Mouse (Mus musculus) midbrain, embryonic 12.5 days (tissue): ENCODE measurements around the gene Prss44. TPM values are rescaled to one million over a fixed set of nuclear protein-coding genes. Genes with fewer than 3 reads are reported as not detected.

Experiments
- ATAC-seq: fragments of 200-750 bp; cut with Nextera tagmentation; 2 replicates; pipeline ENCODE4 v1.8.0; 2017; ENCODE audit warnings: low read depth, moderate TSS enrichment, moderate library complexity; ENCODE audit not compliant: low FRiP score
- H3K27ac ChIP-seq: fragments of 300-500 bp; sonication (generic); replicated peaks from 2 replicates; pipeline ENCODE4 v1.5.1; 2016; ENCODE audit warnings: mild to moderate bottlenecking
- H3K27me3 ChIP-seq: fragments of 300-500 bp; sonication (generic); 2 replicates; pipeline ENCODE4 v1.6.1; 2016; ENCODE audit warnings: mild to moderate bottlenecking
- H3K36me3 ChIP-seq: fragments of 300-500 bp; sonication (generic); 2 replicates; pipeline ENCODE4 v1.6.1; 2016
- H3K4me1 ChIP-seq: fragments of 300-500 bp; sonication (generic); 2 replicates; pipeline ENCODE4 v1.6.1; 2016
- H3K4me2 ChIP-seq: fragments of 300-500 bp; sonication (generic); replicated peaks from 2 replicates; pipeline ENCODE4 v1.6.1; 2016; ENCODE audit warnings: mild to moderate bottlenecking, moderate library complexity
- H3K4me3 ChIP-seq: fragments of 300-500 bp; sonication (generic); 2 replicates; pipeline ENCODE4 v1.5.1; 2016; ENCODE audit warnings: mild to moderate bottlenecking
- H3K9ac ChIP-seq: fragments of 300-500 bp; sonication (generic); replicated peaks from 2 replicates; pipeline ENCODE4 v1.6.1; 2016; ENCODE audit warnings: mild to moderate bottlenecking, moderate library complexity
- H3K9me3 ChIP-seq: fragments of 300-500 bp; sonication (generic); 2 replicates; pipeline ENCODE4 v1.6.1; 2016; ENCODE audit warnings: mild to moderate bottlenecking
- WGBS: fragments of 180-500 bp; shearing (Covaris S2); methylation state at CpG from one replicate; pipeline ENCODE4 v1.1.7; 2016; 5-methylcytosine and 5-hydroxymethylcytosine counted together
- polyA plus RNA-seq: library from polyadenylated mRNA; unstranded; fragments of >200 nt; fragmentation: Nextera tagmentation; extraction: Ambion mirVana; gene quantifications from 2 replicates; pipeline ENCODE4 v1.2.1, GENCODE M21; 2016

The Prss44 gene
- polyA plus RNA-seq = not detected in 2 replicates

- Histone ChIP-seq H3K27me3 (no peaks in the 10 kb centered on the region), H3K9me3 (no peaks in the 10 kb centered on the region), H3K4me1 (no peaks in the 10 kb centered on the region), H3K4me2 (no peak within 1 kb of the TSS), H3K9ac (no peak within 1 kb of the TSS), H3K4me3 (no peak within 1 kb of the TSS), H3K36me3 (no peaks in the 10 kb centered on the region), H3K27ac (no peak within 1 kb of the TSS)
- ATAC-seq = no peak
- WGBS = 74% methylated on average over 18 of the region's 18 CpGs
Measured at GRCm38 (mm10) chr9:110813789-110814188, at the start of gene Prss44. Gene Prss44 (plus strand): TSS chr9:110813994.

- Histone ChIP-seq H3K27ac (no peak overlapping the region), H3K27me3 (0 out of 2 replicates have a peak, but pooled peaks cover 8% of the 10 kb centered on the region), H3K36me3 (no peaks in the 10 kb centered on the region), H3K4me3 (no peak overlapping the region), H3K9ac (no peak overlapping the region), H3K4me1 (no peaks in the 10 kb centered on the region), H3K9me3 (no peaks in the 10 kb centered on the region), H3K4me2 (no peak overlapping the region)
- no peak for ATAC-seq
- WGBS = 92% methylated on average over 10 of the region's 10 CpGs
Measured at GRCm38 (mm10) chr9:110772336-110772735, 41.5 kb upstream of the Prss44 start.

GRCm38 (mm10) chr9:110774403-110775268 is 39.2 kb upstream of the Prss44 start:
- H3K27ac ChIP-seq = no peak overlapping the region
- no peaks in the 10 kb centered on the region for H3K36me3 ChIP-seq
- 82% methylated on average over 15 of the region's 15 CpGs for WGBS
- H3K9me3 ChIP-seq = no peaks in the 10 kb centered on the region
- no peaks in the 10 kb centered on the region for H3K4me1 ChIP-seq
- ATAC-seq = no peak
- peaks cover 8% of the 10 kb centered on the region for H3K27me3 ChIP-seq
- no peak overlapping the region for H3K9ac ChIP-seq
- no peak overlapping the region for H3K4me3 ChIP-seq
- no peak overlapping the region for H3K4me2 ChIP-seq

- H3K4me3 ChIP-seq = no peak overlapping the region
- 79% methylated on average over 10 of the region's 10 CpGs for WGBS
- H3K27ac ChIP-seq = no peak overlapping the region
- H3K9me3 ChIP-seq = no peaks in the 10 kb centered on the region
- H3K4me2 ChIP-seq = no peak overlapping the region
- H3K9ac ChIP-seq = no peak overlapping the region
- peaks cover under 1% of the 10 kb centered on the region; the same call in 1 of the 2 replicates for H3K4me1 ChIP-seq
- H3K27me3 ChIP-seq = peaks cover 14% of the 10 kb centered on the region
- H3K36me3 ChIP-seq = no peaks in the 10 kb centered on the region
- ATAC-seq = no peak
Measured at GRCm38 (mm10) chr9:110775269-110776022, 38.3 kb upstream of the Prss44 start.

GRCm38 (mm10) chr9:110778100-110778499 is 35.7 kb upstream of the Prss44 start:
- H3K27me3 ChIP-seq = peaks cover 16% of the 10 kb centered on the region
- no peaks in the 10 kb centered on the region for H3K36me3 ChIP-seq
- H3K4me1 ChIP-seq = peaks cover 11% of the 10 kb centered on the region; the same call in 1 of the 2 replicates
- no peak for ATAC-seq
- no peak overlapping the region for H3K4me2 ChIP-seq
- H3K9ac ChIP-seq = no peak overlapping the region
- no peak overlapping the region for H3K4me3 ChIP-seq
- no peak overlapping the region for H3K27ac ChIP-seq
- 97% methylated on average over 1 of the region's 1 CpGs for WGBS
- H3K9me3 ChIP-seq = no peaks in the 10 kb centered on the region

- H3K27me3 ChIP-seq = peaks cover 16% of the 10 kb centered on the region
- WGBS = 83% methylated on average over 7 of the region's 7 CpGs
- H3K36me3 ChIP-seq = no peaks in the 10 kb centered on the region
- H3K27ac ChIP-seq = no peak overlapping the region
- H3K4me3 ChIP-seq = no peak overlapping the region
- H3K4me1 ChIP-seq = peaks cover 11% of the 10 kb centered on the region; the same call in 1 of the 2 replicates
- no peak for ATAC-seq
- no peak overlapping the region for H3K4me2 ChIP-seq
- H3K9ac ChIP-seq = no peak overlapping the region
- no peaks in the 10 kb centered on the region for H3K9me3 ChIP-seq
Measured at GRCm38 (mm10) chr9:110778559-110778958, 35.2 kb upstream of the Prss44 start.

GRCm38 (mm10) chr9:110779242-110779913 is 34.4 kb upstream of the Prss44 start:
- no peak overlapping the region for H3K4me2 ChIP-seq
- H3K9me3 ChIP-seq = no peaks in the 10 kb centered on the region
- H3K4me1 ChIP-seq = peaks cover 11% of the 10 kb centered on the region; the same call in 1 of the 2 replicates
- ATAC-seq = no peak
- peaks cover 16% of the 10 kb centered on the region for H3K27me3 ChIP-seq
- WGBS = 59% methylated on average over 5 of the region's 5 CpGs
- no peaks in the 10 kb centered on the region for H3K36me3 ChIP-seq
- H3K9ac ChIP-seq = no peak overlapping the region
- H3K4me3 ChIP-seq = no peak overlapping the region
- H3K27ac ChIP-seq = no peak overlapping the region

- Histone ChIP-seq H3K4me3 (peak overlapping the region; percentile 50), H3K27me3 (peaks cover 16% of the 10 kb centered on the region), H3K9me3 (no peaks in the 10 kb centered on the region), H3K27ac (peak overlapping the region; percentile 58), H3K4me1 (peaks cover 11% of the 10 kb centered on the region; the same call in 1 of the 2 replicates), H3K36me3 (no peaks in the 10 kb centered on the region), H3K4me2 (peak overlapping the region; percentile 68), H3K9ac (peak overlapping the region; percentile 60)
- peak; percentile 94 for ATAC-seq
- under 1% methylated on average over 41 of the region's 43 CpGs for WGBS
Measured at GRCm38 (mm10) chr9:110781256-110781721, 32.5 kb upstream of the Prss44 start.

- ATAC-seq = peak; percentile 77
- peak overlapping the region; percentile 68 for H3K4me2 ChIP-seq
- peak overlapping the region; percentile 60 for H3K9ac ChIP-seq
- H3K4me3 ChIP-seq = peak overlapping the region; percentile 50
- H3K27me3 ChIP-seq = peaks cover 16% of the 10 kb centered on the region
- WGBS = under 1% methylated on average over 23 of the region's 23 CpGs
- peak overlapping the region; percentile 58 for H3K27ac ChIP-seq
- peaks cover 11% of the 10 kb centered on the region; the same call in 1 of the 2 replicates for H3K4me1 ChIP-seq
- H3K9me3 ChIP-seq = no peaks in the 10 kb centered on the region
- H3K36me3 ChIP-seq = no peaks in the 10 kb centered on the region
Measured at GRCm38 (mm10) chr9:110781731-110782130, 32.1 kb upstream of the Prss44 start.

- Histone ChIP-seq H3K27ac (no peak overlapping the region), H3K4me3 (no peak overlapping the region), H3K9me3 (no peaks in the 10 kb centered on the region), H3K27me3 (peaks cover 16% of the 10 kb centered on the region), H3K4me1 (peaks cover 11% of the 10 kb centered on the region; the same call in 1 of the 2 replicates), H3K4me2 (no peak overlapping the region), H3K9ac (no peak overlapping the region), H3K36me3 (no peaks in the 10 kb centered on the region)
- ATAC-seq = no peak
- 49% methylated on average over 1 of the region's 1 CpGs for WGBS
Measured at GRCm38 (mm10) chr9:110783611-110784010, 30.2 kb upstream of the Prss44 start.

GRCm38 (mm10) chr9:110788169-110788568 is 25.6 kb upstream of the Prss44 start:
- H3K9ac ChIP-seq = no peak overlapping the region
- H3K4me3 ChIP-seq = no peak overlapping the region
- no peaks in the 10 kb centered on the region for H3K9me3 ChIP-seq
- no peaks in the 10 kb centered on the region for H3K27me3 ChIP-seq
- no peak overlapping the region for H3K27ac ChIP-seq
- no peaks in the 10 kb centered on the region for H3K36me3 ChIP-seq
- no peak overlapping the region for H3K4me2 ChIP-seq
- no peaks in the 10 kb centered on the region for H3K4me1 ChIP-seq
- no peak for ATAC-seq
- 89% methylated on average over 3 of the region's 3 CpGs for WGBS
